Mouse (Mus musculus) adrenal gland, postnatal 36 days (tissue): Measurements from ENCODE around the gene Ccdc159. TPM values are rescaled to one million over a fixed set of nuclear protein-coding genes. Genes with fewer than 3 reads are reported as not detected.

Source experiments
- DNase-seq, 2 experiments: peaks; one replicate each; pipeline ENCODE4 v3.0.0; 2021; ENCODE audit warnings: mixed read lengths in 1 of 2
- total RNA-seq, 2 experiments: library from RNA; stranded (reverse); gene quantifications; 2 replicates each; pipeline ENCODE4 v1.2.3; 2021

The Ccdc159 gene
- total RNA-seq, 2 experiments from 2014 or later, result 9.4 to 9.7 TPM

DNA sequence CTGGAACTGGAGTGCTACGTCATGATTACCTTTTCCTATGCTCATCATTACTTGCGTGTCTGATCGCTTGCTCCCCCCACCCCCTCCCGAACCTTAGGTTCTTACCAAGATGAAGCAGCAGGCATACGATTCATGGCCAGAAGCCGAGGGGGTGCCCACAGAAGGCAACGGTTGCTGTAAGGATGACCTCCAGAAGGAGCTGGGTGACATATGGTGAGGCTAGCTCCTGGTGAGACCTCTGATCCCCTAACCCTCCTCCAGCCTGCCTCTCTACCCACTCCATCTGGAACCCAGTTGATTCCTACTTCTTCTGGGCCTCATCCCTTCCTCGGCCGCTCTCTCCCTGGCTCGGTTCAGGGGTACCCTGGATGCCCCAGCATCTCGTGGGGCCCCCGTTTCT, 6.8 kb downstream of the Ccdc159 start:
- DNase-seq, result no peak

DNA sequence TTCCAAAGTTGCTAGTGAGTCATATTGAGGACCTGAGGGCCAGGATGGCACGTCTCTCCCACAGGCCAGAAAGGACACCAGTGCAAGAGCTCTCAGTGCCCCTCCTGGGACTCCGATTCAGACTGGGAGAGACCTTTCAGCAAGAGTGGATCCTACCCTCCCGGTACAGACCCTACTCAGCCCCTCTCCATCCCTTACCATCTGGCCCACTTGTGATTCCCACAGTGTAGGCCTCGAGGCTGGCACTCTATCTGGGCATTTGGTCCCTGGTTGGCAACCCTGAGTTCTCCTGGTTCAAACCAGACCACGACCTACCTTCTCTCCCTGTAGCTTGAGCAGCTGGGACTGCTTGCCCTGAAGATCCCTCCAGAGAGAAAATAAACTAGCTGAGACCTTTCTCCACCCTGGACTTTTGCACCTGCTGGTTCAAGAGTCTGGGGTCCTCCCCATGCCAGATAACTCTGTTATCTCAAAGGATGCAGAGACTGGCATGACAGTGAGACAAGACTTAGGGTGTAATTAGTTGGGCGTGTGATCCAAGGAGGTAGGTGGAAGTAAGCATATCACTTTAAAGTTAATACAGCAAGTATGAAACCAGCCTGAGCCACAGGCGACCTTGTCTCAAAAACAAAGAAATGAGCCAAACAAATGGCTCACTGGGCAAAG, 8.3 kb downstream of the Ccdc159 start:
- no peak for DNase-seq

DNA sequence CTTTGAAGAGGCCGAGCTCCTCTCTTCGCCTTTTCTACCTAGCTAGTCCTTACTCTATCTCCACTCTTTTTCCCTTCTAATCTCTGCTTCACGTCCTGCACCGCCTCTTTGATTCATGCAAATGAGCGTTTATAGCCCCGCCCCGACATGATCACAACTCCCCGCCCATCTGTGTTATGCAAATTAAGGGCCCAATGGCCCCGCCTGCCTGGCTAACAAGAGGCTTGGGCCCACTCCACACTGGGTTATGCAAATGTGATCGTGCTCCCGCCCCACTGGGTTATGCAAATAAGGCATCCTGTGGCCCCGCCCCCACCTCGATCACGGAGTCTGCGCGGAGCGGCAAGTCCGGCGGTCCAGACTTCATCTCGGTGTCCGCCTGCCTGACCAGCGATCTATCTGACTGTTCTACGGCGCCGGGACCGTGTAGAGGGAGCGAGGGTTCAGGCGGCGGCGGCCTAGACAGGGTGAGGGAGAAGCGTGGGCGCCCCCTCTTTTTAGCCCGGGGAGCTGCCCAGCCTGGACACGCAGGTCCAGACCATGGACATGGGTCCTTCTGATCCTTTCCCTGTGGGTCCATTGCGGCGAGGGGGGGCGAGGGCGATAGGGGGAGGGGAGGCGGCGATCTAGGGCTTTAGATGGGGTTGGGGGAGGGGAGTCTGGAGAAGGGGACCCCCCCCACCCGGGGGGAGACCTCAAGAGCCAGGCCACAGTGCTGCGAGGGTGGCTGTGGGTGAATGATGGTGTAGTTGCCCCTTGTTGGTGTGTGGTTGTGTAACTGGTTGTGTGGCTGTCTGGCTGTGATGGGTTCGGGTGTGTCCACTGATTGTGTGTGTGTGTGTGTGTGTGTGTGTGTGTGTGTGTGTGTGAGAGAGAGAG, 9.7 kb downstream of the Ccdc159 start, which contains the start of gene Plppr2:
Gene Plppr2 (plus strand): TSS at position 342 of the 879 bp plus-strand sequence.
- peak; percentile 98 to 99 for DNase-seq

DNA sequence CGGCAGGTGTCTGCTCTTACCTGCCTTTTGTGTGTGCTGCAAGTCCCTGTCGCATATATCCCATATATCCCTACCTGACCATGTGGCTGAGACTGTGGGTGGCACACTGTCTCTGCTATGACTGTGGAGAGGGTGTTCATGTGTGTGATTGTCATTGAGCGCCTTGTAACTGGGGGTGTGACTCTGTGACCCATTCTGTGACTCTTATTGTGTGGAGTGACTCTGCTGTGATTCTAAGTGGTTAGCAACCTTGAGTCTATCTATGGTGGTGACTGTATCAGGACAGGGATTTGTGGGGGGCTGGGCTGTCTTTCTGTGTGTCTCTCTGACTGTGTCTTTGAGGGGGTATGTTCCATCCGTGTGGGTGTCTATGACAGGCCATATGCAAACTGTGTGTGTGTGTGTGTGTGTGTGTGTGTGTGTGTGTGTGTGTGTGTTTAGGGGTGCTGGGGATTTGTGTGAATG, 10.5 kb downstream of the Ccdc159 start:
- DNase-seq, result peak in 1 of 2 experiments; percentile 58

DNA sequence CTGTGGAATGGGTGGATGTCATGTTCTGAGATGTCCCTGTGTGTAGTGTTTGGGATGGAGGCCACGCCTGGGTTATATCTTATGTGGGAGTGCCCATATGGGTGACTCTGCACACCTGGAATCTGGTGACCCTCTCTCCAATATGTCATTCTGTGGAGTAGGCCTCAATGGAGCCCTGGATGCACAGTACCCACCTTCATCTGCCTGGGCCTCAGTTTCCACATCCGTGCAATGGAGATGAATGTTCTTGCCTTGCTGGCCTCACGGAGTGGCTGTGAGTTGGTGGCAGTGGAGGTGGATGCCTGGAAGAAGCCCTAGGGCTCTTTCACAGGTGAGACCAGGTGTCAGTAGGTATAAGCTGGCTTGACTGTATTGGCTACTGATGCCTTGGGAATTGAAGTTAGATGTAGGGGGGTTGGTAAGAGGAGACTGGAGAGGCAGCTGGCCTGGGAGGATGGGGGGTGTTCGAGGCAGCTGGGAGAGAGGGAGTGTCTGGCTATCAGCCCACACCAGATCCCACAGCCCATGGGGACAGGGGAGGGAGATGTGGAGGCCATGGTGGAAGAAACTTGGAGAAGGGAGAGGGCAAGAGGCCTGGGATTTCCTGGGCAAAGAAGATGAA, 11.1 kb downstream of the Ccdc159 start:
- no peak for DNase-seq

DNA sequence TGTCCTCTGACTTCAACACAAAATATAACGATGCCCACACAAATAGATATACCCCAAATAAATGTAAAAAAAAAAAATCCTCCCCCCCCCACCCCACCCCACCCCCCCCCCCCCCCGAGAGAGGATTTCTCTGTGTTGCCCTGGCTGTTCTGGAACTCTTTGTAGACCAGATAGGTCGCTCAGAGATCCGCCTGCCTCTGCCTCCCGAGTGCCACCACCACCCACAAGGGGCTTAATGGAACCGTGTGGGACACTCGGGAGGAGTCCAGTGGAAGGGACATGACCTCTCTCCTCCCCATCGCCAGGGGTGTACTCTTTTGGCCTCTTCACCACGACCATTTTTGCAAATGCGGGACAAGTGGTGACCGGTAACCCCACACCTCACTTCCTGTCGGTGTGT, 15.8 kb downstream of the Ccdc159 start:
- no peak for DNase-seq

DNA sequence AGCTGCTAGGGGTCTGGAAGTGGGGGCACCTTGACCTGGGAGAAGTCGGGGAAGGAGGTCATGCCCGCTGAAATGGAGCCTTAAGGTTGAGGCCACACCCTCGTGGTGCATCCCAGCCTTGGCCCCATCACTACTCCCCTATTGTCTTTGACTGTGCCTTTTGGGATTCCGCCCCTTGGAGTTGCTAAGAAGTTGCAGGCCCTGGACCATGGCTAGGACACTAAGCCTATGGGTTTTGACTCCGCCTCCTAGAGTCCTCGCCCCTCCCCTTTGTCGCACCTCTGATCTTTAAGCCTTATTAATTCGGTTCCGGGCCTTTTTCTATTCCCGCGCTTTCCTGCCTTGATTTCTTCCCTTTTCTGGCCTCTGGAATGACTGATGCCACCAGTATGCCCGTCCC, 16.4 kb downstream of the Ccdc159 start:
- no peak for DNase-seq

DNA sequence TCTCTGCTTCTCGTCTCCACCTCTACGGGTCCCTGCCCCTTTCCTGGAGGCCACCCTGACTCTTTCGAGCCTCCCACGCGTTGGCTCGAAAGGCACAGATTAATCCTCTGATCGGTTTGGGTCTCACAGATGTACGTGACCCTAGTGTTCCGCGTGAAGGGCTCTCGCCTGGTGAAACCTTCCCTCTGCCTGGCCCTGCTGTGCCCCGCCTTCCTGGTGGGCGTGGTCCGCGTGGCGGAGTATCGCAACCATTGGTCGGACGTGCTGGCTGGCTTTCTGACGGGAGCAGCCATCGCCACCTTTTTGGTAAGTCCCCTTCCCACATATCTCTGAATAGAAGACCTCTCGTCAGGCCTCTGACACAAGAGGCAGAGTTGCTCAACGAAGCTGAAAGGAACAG, 17.0 kb downstream of the Ccdc159 start:
- DNase-seq, result peak in 1 of 2 experiments; percentile 57

DNA sequence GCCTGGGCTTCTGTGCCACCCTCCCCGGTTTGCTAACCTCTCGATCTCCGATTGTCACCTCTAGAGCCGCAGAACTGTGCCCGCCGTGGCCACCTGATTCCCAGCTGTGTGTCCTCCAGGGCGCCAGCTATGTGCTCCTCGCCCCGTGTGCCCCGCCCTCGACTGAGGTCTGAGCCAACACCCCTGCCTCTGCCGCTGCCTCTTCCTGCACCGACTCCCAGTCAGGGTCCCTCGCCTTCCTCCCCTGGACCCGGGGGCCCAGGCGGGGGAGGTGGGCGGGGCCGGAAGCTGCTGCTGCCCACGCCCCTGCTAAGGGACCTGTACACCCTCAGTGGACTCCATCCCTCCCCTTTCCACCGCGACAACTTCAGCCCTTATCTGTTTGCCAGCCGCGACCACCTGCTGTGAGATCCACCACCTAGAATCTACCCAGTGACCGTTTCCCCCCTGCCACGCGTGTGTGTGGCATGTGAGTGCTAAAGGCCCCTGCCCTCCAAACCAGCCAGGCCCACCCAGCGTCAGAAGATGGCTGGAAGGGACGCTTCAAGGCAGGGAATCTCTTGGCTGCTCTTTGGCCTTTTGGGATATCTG, 20.4 kb downstream of the Ccdc159 start:
- no peak for DNase-seq

DNA sequence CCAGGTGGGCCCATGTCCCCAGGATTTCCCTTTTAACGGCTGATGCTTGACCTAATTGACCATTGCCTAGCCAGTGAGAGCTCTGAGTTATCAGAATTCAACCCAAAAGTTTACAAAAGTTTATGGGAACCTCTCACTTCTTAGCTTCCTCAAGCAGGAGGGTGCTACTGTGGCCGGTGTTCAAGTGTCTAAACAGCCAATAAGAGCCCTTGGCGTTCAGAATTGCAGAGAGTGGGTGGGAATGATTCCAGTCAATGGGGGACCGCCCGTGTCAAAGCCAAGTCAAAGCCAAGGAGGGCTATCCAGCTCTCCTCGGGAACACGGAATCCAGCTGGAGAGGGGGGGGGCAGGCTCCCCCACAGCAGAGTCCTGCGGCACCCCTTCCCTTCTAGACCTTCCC, 20.9 kb downstream of the Ccdc159 start:
- no peak for DNase-seq

DNA sequence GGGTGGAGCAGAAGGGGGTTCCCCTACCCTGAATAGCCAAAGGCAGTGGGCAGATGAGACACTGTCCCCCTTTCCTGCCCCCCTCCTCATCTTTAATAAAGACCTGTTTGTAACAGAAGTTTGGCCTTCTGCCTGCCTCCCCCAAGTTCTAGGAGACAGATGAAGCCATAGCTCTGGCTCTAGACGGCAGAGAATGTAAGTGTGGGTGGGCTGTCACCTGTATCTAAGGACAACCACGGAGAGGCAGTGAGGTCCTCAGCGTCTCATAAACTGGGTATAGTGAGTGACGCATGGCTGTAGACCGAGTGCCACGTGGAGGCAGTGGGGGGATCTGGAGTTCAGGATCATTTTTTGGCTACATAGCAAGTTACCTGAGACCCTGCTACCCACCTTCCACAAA, 21.5 kb downstream of the Ccdc159 start:
- DNase-seq, result no peak

DNA sequence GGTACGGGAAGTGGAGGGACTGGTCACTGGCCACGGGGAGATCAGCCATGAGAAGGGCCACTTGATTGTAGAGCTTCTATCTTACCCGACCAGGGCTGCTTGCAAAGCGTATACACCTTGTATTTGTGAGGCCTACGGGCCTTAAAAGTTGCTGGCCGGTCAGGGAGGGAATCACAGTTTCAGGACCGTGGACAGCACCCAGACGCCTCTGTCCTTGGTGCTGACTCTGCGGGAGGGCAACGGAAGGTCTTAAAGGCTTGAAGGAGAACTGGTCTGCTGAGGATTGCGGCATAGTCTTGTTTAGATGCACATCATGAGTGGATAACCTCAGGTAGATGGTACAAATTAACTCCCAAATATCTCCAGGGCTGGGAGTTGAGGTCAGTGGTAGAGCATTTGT, 23.1 kb downstream of the Ccdc159 start:
- peak; percentile 75 to 76 for DNase-seq

DNA sequence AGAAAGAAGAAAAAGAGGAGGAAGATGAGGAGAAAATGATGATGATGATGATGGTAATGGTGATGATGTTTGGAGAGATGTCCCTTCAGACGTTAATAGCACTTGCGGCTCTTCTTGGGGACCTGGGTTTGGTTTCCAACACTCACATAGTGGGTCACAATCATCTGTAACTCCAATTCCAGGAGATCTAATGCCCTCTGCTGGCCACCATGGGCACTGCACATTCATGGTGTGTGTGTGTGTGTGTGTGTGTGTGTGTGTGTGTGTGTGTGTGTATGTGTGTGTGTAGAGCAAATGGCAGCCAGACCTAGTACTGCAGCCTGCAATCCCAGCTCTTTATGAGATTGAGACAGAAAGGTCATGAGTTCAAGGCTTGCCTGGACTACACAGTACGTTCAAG, 24.7 kb downstream of the Ccdc159 start:
- no peak for DNase-seq

DNA sequence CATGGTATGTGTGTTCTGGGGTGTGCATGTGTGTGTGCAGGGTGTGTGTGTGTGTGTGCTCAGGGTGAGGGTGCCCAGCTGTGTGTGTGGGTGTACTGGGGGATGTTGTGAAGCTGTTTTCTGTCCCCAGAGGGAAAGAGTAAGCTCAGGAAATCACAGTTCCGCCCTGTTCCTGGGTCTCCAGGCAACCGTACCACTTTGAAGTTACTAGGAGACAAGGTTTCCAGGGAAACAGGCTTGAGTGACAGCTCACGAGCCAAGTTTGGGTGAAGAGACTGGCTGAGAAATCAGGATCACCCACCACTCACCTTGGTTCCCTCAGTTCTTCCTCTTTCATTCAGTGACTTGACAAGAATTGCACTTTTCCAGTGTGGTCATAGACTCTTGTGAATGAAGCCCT, 26.3 kb downstream of the Ccdc159 start:
- no peak for DNase-seq

DNA sequence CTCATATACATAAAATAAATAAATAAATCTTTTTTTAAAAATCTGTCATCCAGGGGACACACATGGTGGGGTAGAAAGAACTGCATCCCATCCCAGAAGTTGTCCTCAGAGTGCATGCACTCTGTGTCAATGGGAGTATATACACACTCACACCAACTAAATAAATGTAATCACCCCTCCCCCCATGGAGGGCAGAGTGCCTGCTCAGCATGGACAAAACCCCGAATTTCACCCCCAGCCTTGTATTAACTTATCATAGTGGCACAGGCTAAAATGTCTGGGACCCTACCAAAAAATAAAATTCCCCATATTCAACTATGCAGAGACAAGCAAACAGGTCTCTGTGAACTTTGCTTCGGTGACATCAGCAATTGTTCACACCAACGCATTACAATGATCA, 27.4 kb downstream of the Ccdc159 start:
- DNase-seq, result no peak

DNA sequence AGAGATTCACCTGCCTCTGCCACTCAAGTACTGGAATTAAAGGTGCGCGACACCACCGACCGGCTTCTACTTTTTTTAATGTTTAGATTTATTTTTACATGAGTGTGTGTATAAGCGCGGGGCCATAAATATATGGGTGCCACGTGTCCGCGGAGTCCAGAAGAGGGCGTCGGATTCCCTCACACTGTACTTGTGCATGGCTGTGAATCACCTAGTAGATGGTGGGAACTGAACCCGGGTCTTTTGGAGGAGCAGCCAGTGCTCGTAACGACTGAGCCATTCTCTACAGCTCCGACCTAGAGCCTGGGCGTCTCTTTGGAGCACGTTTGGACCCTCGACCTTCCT, 27.9 kb downstream of the Ccdc159 start:
- no peak for DNase-seq

DNA sequence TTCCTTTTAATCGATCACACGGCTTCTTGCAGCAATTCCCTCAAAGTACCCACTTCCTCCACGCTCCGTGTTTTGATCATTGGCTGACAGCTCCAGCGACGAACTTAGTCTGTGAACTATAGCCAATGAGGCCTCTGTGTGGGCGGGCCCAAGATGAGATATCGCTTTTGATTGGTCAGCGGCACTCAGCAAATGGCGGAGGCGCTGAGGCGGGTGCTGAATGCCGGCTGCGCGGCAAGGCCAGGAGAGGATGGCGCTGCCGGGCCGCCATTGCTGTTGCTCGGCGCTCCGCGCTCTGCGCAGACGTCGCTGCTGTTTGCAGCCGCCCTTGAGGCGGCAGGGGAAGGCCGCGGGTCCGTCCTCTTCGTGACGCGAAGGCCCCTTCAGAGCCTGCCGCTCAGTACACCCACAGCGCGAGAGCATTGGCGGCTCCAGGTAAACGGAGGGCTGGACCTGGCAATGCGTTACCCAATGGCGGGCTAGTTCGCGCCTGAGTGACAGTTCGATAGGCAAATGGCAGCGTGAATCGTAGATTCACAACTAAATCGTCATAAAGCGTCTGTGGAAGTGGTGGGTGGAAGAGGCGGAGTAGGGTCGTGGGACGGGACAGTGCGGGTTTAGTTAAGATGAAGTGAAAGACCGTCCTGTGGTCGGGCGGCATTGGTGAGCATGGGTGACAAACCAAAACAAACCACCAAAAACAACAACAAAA, 28.5 kb downstream of the Ccdc159 start, which contains the start of gene Swsap1:
Gene Swsap1 (plus strand): TSS at position 186 of the 712 bp plus-strand sequence.
- peak; percentile 96 to 97 for DNase-seq

DNA sequence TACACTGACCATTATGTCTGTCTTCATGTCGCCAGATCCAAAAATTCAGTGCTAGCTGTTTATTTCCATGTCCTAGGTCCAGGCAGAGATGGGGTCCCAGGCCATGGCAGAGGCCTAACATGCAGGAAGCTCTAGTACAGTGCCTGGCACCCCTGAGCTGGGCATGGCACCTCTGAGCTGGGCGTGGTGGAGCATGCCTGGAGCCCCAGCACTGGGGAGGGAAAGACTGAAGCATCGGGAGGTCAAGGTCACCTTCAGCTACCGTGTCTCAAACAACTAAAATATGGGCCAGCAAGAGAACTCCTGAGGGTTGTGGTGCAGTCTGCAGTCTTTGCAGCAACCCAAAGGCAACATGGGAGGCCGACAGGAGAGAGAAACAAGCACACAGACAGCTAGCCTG, 31.1 kb downstream of the Ccdc159 start:
- DNase-seq, result no peak

DNA sequence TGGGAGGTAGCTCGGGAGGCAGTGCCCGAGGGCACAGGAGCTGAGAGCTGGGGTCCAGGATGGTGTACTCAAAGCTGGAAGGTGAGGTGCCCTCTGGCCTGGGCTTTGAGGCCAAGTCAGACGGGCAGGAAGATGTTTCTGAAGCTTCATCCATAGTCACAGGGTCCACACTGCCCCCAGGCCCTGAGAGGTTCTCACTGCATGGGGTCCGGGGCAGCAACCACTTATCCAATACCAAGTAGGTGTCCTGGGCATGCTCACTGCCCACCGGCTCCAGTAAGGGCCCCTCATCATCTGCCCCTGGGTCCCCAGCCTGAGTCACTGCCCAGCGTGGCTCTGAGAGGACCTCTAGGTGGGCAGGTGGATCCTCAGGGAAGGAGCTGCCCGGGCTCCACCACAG, 32.0 kb downstream of the Ccdc159 start:
- no peak for DNase-seq

DNA sequence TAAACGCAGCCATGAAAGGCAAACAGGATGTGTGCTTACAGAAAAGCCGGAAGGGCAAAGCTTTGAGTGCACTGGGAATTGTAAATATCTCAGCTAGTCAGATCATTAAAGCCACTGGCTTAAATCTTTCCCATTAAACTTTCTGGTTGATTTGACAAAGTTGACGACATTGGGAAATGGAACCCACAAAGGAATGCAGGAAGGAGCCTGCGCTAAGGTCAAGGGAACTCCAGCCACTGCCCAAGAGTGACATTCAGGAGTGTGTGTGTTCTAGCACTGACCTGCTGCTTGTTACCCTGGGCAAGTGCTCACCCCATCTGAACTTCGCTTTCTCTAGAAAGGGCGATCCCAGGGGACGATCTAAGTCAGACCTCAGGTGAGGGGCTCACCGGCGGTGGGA, 32.9 kb downstream of the Ccdc159 start:
- DNase-seq, result no peak

DNA sequence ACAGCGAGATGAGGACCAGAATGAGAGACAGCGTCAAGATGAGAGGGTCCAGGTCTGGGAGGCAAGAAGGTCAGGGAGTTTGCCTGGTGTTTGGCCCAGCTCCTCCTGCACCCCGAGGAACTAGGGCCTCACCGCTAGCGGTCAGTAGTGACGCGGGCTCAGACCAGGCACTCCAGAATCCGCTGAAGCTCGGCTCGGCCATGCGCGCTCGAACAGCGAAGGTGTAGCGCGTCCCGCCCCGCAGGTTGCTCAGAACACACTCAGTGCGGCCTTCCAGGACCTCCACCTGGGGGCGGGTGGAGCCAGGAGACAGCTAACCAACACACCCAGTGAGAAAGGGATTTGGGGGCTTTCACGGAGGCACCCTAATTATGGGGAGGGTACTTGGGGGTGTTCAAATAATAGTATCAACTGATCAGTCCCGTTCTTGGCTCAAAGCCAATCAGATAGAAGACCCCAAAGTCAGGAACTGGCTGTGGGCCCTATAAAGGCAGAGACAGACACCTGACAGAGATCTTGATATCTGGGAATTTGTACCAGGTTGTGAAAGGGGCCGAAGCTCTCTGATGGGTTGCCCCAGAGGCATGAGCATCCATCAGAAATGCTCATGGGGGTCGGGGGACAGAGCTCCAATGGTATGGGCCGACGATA, 33.4 kb downstream of the Ccdc159 start:
- peak; percentile 34 to 42 for DNase-seq
